Comparison of ENCODE assay signal across 8 mouse cellular contexts in genomic region chr14:55866962-55867361, GRCm38 (mm10). TPM values are rescaled to one million over a fixed set of nuclear protein-coding genes. Genes with fewer than 3 reads are reported as not detected.
DNase-seq lines count a peak whose midpoint lies in the region; ATAC-seq and TF ChIP-seq lines count a peak whose summit lies in the region.

No protein-coding gene starts in this region.

- H3K27me3 ChIP-seq in intestine, embryonic 14.5 days (replicated peaks; ENCODE audit: control insufficient read depth, insufficient read depth, low read length) = no peaks in the 10 kb centered on the region
- H3K27me3 ChIP-seq in intestine, embryonic 15.5 days (replicated peaks) = no peaks in the 10 kb centered on the region

- H3K36me3 ChIP-seq in intestine, embryonic 14.5 days (ENCODE audit: control insufficient read depth, insufficient read depth, low read length) = peaks cover 90% of the 10 kb centered on the region
- H3K36me3 ChIP-seq in intestine, embryonic 15.5 days = peaks cover 51% of the 10 kb centered on the region

- no peak overlapping the region for H3K4me2 ChIP-seq in intestine, embryonic 14.5 days (ENCODE audit: low read length)
- H3K4me2 ChIP-seq in intestine, embryonic 15.5 days (replicated peaks) = no peak overlapping the region

- no peaks in the 10 kb centered on the region for H3K9me3 ChIP-seq in intestine, embryonic 14.5 days (ENCODE audit: control insufficient read depth, low read length)
- H3K9me3 ChIP-seq in intestine, embryonic 15.5 days = no peaks in the 10 kb centered on the region

- H3K4me3 ChIP-seq in intestine, embryonic 14.5 days (ENCODE audit: low read depth, low read length) = no peak overlapping the region
- no peak overlapping the region for H3K4me3 ChIP-seq in intestine, embryonic 15.5 days (replicated peaks)
- H3K4me3 ChIP-seq in olfactory bulb, adult 2 months (ENCODE audit: insufficient read depth, low read depth, low read length) = no peak overlapping the region

- no peak for ATAC-seq in intestine, embryonic 14.5 days (replicated peaks; ENCODE audit: low FRiP score, low TSS enrichment, low read depth)
- ATAC-seq in intestine, embryonic 15.5 days = no peak

- TF ChIP-seq CTCF in olfactory bulb, adult 2 months (IDR thresholded peaks at IDR 0.05; ENCODE audit: insufficient read depth, low read depth, low read length) = peak; percentile 6; the same call in 1 of the 2 replicates

- TF ChIP-seq POLR2A in olfactory bulb, adult 2 months (IDR thresholded peaks at IDR 0.05; ENCODE audit: insufficient read depth, low read depth, low read length) = no peak

- no peak overlapping the region for H3K27ac ChIP-seq in intestine, embryonic 14.5 days (ENCODE audit: low read depth)
- no peak overlapping the region for H3K27ac ChIP-seq in intestine, embryonic 15.5 days
- no peak overlapping the region for H3K27ac ChIP-seq in olfactory bulb, adult 2 months (ENCODE audit: insufficient read depth, low read depth, low read length)

- DNase-seq in intestine, embryonic 14.5 days (ENCODE audit: low spot score) = peak; percentile 89
- peak; percentile 58 for DNase-seq in urinary bladder, postnatal 25 days (ENCODE audit: low spot score)
- no peak for DNase-seq in urinary bladder, postnatal 36 days (ENCODE audit: low spot score in 2 of 2)
- DNase-seq in cerebellum, adult 9-11 months = peak; percentile 50
- DNase-seq in kidney, postnatal 36 days = peak; percentile 39 to 83
- DNase-seq in thymus, postnatal 10 days (ENCODE audit: low spot score in 2 of 2) = no peak

- H3K4me1 ChIP-seq in intestine, embryonic 14.5 days (replicated peaks; ENCODE audit: control insufficient read depth, insufficient read depth, low read length) = peaks cover 7% of the 10 kb centered on the region
- peaks cover 12% of the 10 kb centered on the region for H3K4me1 ChIP-seq in intestine, embryonic 15.5 days (replicated peaks)
- H3K4me1 ChIP-seq in olfactory bulb, adult 2 months (ENCODE audit: control insufficient read depth, insufficient read depth, low read length) = no peaks in the 10 kb centered on the region

- WGBS in intestine, embryonic 14.5 days = 40% methylated on average over 4 of the region's 4 CpGs
- WGBS in intestine, embryonic 15.5 days = 34% methylated on average over 4 of the region's 4 CpGs
- 38% methylated on average over 4 of the region's 4 CpGs for WGBS in olfactory bulb, adult 2 months

- no peak overlapping the region for H3K9ac ChIP-seq in intestine, embryonic 14.5 days (ENCODE audit: low read length)
- no peak overlapping the region for H3K9ac ChIP-seq in intestine, embryonic 15.5 days

RNA-seq across cellular contexts. Expression of gene Nynrin, which starts 13.2 kb away (rescaled TPM):
- polyA plus RNA-seq in intestine, embryonic 14.5 days (2014; fragmentation: Nextera tagmentation; extraction: Ambion mirVana) = 15.9 and 18.6 TPM in 2 replicates
- 14.5 and 18.3 TPM in 2 replicates for polyA plus RNA-seq in intestine, embryonic 15.5 days (2015; fragmentation: Nextera tagmentation; extraction: Ambion mirVana)
- not detected in 2 replicates for polyA plus RNA-seq in olfactory bulb, adult 2 months (2012; ENCODE audit: insufficient read depth, insufficient read length, low replicate concordance, missing spikeins)

RNA-seq across cellular contexts. Expression of gene Cbln3, which starts 17.2 kb away (rescaled TPM):
- 0.18 and 0.23 TPM in 2 replicates for polyA plus RNA-seq in intestine, embryonic 14.5 days (2014; fragmentation: Nextera tagmentation; extraction: Ambion mirVana)
- 0.18 and 0.29 TPM in 2 replicates for polyA plus RNA-seq in intestine, embryonic 15.5 days (2015; fragmentation: Nextera tagmentation; extraction: Ambion mirVana)
- not detected in 2 replicates for polyA plus RNA-seq in olfactory bulb, adult 2 months (2012; ENCODE audit: insufficient read depth, insufficient read length, low replicate concordance, missing spikeins)

RNA-seq across cellular contexts. Expression of gene Khnyn, which starts 17.8 kb away (rescaled TPM):
- 10.4 and 11.2 TPM in 2 replicates for polyA plus RNA-seq in intestine, embryonic 14.5 days (2014; fragmentation: Nextera tagmentation; extraction: Ambion mirVana)
- polyA plus RNA-seq in intestine, embryonic 15.5 days (2015; fragmentation: Nextera tagmentation; extraction: Ambion mirVana) = 15.1 and 15.4 TPM in 2 replicates
- not detected in 2 replicates for polyA plus RNA-seq in olfactory bulb, adult 2 months (2012; ENCODE audit: insufficient read depth, insufficient read length, low replicate concordance, missing spikeins)

RNA-seq across cellular contexts. Expression of gene Sdr39u1, which starts 33.1 kb away (rescaled TPM):
- polyA plus RNA-seq in intestine, embryonic 14.5 days (2014; fragmentation: Nextera tagmentation; extraction: Ambion mirVana) = 66.2 and 70.4 TPM in 2 replicates
- polyA plus RNA-seq in intestine, embryonic 15.5 days (2015; fragmentation: Nextera tagmentation; extraction: Ambion mirVana) = 73.6 and 80.3 TPM in 2 replicates
- polyA plus RNA-seq in olfactory bulb, adult 2 months (2012; ENCODE audit: insufficient read depth, insufficient read length, low replicate concordance, missing spikeins) = not detected in 2 replicates

RNA-seq across cellular contexts. Expression of gene Nfatc4, which starts 44.0 kb away (rescaled TPM):
- 34.3 and 37.4 TPM in 2 replicates for polyA plus RNA-seq in intestine, embryonic 14.5 days (2014; fragmentation: Nextera tagmentation; extraction: Ambion mirVana)
- 25.7 and 26.3 TPM in 2 replicates for polyA plus RNA-seq in intestine, embryonic 15.5 days (2015; fragmentation: Nextera tagmentation; extraction: Ambion mirVana)
- polyA plus RNA-seq in olfactory bulb, adult 2 months (2012; ENCODE audit: insufficient read depth, insufficient read length, low replicate concordance, missing spikeins) = not detected in 2 replicates

Comparison
In these comparisons a context has a peak if more than half of its experiments do, and no peak if none do; other contexts are left out.
1. DNase-seq: peak in intestine, embryonic 14.5 days (single experiment), urinary bladder, postnatal 25 days (single experiment), cerebellum, adult 9-11 months (single experiment) and kidney, postnatal 36 days (2 of 2); none in urinary bladder, postnatal 36 days (0 of 2) and thymus, postnatal 10 days (0 of 2).
2. RNA of gene Nynrin, which starts 13.2 kb away (polyA plus RNA-seq): 15.9 to 18.6 TPM in intestine, embryonic 14.5 days and 14.5 to 18.3 TPM in intestine, embryonic 15.5 days; not detected in olfactory bulb, adult 2 months; every median in the first group is over 10 times any median in the second.